Mouse (Mus musculus) kidney, embryonic 15.5 days (tissue): ENCODE data around the gene Clec18a. TPM values are rescaled to one million over a fixed set of nuclear protein-coding genes. Genes with fewer than 3 reads are reported as not detected.
"Not testable (repeated sequence)": the region's sequence is repeated elsewhere in the genome, so short reads cannot be mapped to it uniquely, and the experiment has no call there.

ENCODE experiments used
- ATAC-seq: fragments of 200-750 bp; cut with Nextera tagmentation; replicated peaks from 2 replicates; pipeline ENCODE4 v1.8.0; 2017; ENCODE audit warnings: moderate TSS enrichment; ENCODE audit not compliant: low FRiP score
- H3K27ac ChIP-seq: fragments of 300-500 bp; sonication (generic); 2 replicates; pipeline ENCODE4 v1.5.1; 2015; ENCODE audit warnings: mild to moderate bottlenecking, inconsistent platforms
- H3K27me3 ChIP-seq: fragments of 300-500 bp; sonication (generic); 2 replicates; pipeline ENCODE4 v1.6.1; 2015; ENCODE audit warnings: inconsistent platforms
- H3K36me3 ChIP-seq: fragments of 300-500 bp; sonication (generic); 2 replicates; pipeline ENCODE4 v1.6.1; 2015; ENCODE audit warnings: inconsistent platforms
- H3K4me1 ChIP-seq: fragments of 300-500 bp; sonication (generic); 2 replicates; pipeline ENCODE4 v1.6.1; 2015; ENCODE audit warnings: inconsistent platforms
- H3K4me2 ChIP-seq: fragments of 300-500 bp; sonication (generic); 2 replicates; pipeline ENCODE4 v1.6.1; 2015; ENCODE audit warnings: moderate library complexity, mild to moderate bottlenecking, inconsistent platforms
- H3K4me3 ChIP-seq: fragments of 300-500 bp; sonication (generic); replicated peaks from 2 replicates; pipeline ENCODE4 v1.5.1; 2015; ENCODE audit warnings: mild to moderate bottlenecking, inconsistent platforms
- H3K9ac ChIP-seq: fragments of 300-500 bp; sonication (generic); 2 replicates; pipeline ENCODE4 v1.6.1; 2015; ENCODE audit warnings: mild to moderate bottlenecking, inconsistent platforms
- H3K9me3 ChIP-seq: fragments of 300-500 bp; sonication (generic); replicated peaks from 2 replicates; pipeline ENCODE4 v1.6.1; 2016; ENCODE audit warnings: inconsistent platforms
- WGBS: fragments of 180-500 bp; shearing (Covaris S2); methylation state at CpG from one replicate; pipeline ENCODE4 v1.1.7; 2015; ENCODE audit warnings: mixed read lengths; 5-methylcytosine and 5-hydroxymethylcytosine counted together
- polyA plus RNA-seq: library from polyadenylated mRNA; unstranded; fragments of >200 nt; fragmentation: Nextera tagmentation; extraction: Ambion mirVana; gene quantifications from 2 replicates; pipeline ENCODE4 v1.2.1, GENCODE M21; 2015

The Clec18a gene
- polyA plus RNA-seq, 1 experiment from 2014 or later: 75.0 TPM

DNA sequence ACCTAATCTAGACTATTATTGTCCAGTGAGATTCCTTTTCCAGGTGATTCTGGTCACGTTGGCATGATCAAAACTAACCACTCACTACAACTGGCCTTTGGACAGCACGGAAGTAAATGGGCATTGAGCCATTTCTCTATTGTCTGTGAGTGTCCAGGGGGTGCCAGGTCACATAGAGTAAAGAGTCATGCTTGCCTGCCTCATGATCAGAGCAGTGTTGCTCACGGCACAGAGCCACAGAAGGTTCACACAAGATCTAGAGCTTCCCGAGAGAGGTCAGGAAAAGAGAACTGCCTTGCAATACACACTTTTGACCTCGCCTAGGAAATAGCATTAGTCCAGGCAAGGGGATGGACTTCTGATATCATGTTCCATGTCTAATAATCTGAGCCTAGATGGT lies 12.8 kb downstream of the Clec18a start:
- H3K9ac ChIP-seq: peak overlapping the region; percentile 12; the same call in 1 of the 2 replicates
- H3K36me3 ChIP-seq: 0 out of 2 replicates have a peak, but pooled peaks cover 7% of the 10 kb centered on the region
- peak overlapping the region; percentile 40 for H3K4me3 ChIP-seq
- H3K4me1 ChIP-seq: peaks cover 40% of the 10 kb centered on the region
- H3K9me3 ChIP-seq: no peaks in the 10 kb centered on the region
- peak overlapping the region; percentile 58 for H3K4me2 ChIP-seq
- no peaks in the 10 kb centered on the region for H3K27me3 ChIP-seq
- H3K27ac ChIP-seq: peak overlapping the region; percentile 93
- peak; percentile 55 for ATAC-seq
- WGBS: 35% methylated on average over 5 of the region's 5 CpGs

DNA sequence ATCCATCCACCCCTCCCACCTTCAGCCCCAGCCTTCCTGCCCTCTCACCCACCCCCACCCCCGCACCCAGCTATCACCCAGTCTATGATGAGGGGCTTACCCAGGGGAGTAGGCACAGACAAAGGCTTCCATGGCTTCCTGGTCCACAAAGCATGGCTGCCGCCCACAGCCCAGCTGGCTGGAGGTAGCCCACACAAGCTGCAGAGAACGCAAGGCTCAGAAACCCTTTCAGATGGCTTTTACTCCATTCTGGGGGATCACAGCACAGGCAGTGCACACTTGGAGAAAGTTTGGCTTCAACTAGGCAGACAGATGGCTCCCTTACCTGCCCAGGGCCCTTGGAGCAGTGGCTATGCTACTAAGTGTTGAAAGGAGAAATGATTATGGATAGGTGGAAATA lies 16.3 kb downstream of the Clec18a start:
- no peak for ATAC-seq
- no peak overlapping the region for H3K4me3 ChIP-seq
- H3K9me3 ChIP-seq: no peaks in the 10 kb centered on the region
- H3K9ac ChIP-seq: no peak overlapping the region
- 72% methylated on average over 3 of the region's 3 CpGs for WGBS
- H3K4me2 ChIP-seq: no peak overlapping the region
- peaks cover 30% of the 10 kb centered on the region for H3K4me1 ChIP-seq
- H3K27ac ChIP-seq: no peak overlapping the region
- no peaks in the 10 kb centered on the region for H3K27me3 ChIP-seq
- H3K36me3 ChIP-seq: 0 out of 2 replicates have a peak, but pooled peaks cover 14% of the 10 kb centered on the region

DNA sequence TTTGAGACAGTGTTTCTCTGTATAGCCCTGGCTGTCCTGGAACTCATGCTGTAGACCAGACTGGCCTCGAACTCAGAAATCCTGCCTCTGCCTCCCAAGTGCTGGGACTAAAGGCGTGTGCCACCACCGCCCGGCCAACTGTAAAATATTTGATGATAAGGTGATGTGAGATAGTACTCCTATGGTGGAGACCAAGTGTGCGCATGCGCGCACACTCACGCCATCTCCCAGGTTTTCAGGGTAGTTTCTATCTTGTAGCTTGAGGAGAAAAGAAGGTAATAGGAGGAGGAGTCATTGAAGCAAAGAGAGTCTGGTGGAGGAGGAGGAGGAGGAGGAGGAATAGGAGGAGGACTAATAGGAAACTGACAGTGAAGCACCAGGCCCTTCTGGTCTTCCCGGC lies 23.6 kb downstream of the Clec18a start:
- H3K4me3 ChIP-seq, H3K9me3 ChIP-seq, H3K27me3 ChIP-seq, H3K9ac ChIP-seq, ATAC-seq, H3K36me3 ChIP-seq, H3K27ac ChIP-seq, H3K4me2 ChIP-seq, H3K4me1 ChIP-seq: not testable (repeated sequence)
- 95% methylated on average over 9 of the region's 9 CpGs for WGBS

DNA sequence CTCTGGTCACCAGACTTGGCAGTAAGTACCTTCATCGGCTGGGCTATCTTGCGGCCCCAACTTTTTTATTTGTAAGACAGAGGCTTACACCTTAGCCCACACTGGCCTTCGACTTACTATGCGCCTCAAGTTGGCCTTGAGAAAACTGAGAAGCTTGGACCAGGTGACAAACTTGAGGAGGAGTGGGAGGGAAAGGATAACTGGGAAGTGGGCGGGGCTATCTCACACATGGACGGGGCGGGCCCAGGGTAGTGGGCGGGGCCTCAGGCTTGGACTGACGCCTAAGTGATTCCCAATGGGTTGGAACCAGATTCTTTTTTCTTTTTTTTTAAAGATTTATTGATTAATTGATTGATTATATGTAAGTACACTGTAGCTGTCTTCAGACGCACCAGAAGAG lies 24.8 kb downstream of the Clec18a start:
- no peaks in the 10 kb centered on the region for H3K27me3 ChIP-seq
- no peak overlapping the region for H3K4me2 ChIP-seq
- peaks cover 7% of the 10 kb centered on the region for H3K4me1 ChIP-seq
- no peak overlapping the region for H3K27ac ChIP-seq
- WGBS: 27% methylated on average over 10 of the region's 10 CpGs
- no peak overlapping the region for H3K4me3 ChIP-seq
- no peak overlapping the region for H3K9ac ChIP-seq
- ATAC-seq: no peak
- H3K9me3 ChIP-seq: no peaks in the 10 kb centered on the region
- 0 out of 2 replicates have a peak, but pooled peaks cover 4% of the 10 kb centered on the region for H3K36me3 ChIP-seq

- H3K4me1 ChIP-seq: peaks cover 14% of the 10 kb centered on the region
- H3K27ac ChIP-seq: no peak overlapping the region
- no peak overlapping the region for H3K4me2 ChIP-seq
- no peak overlapping the region for H3K4me3 ChIP-seq
- H3K36me3 ChIP-seq: 0 out of 2 replicates have a peak, but pooled peaks cover 4% of the 10 kb centered on the region
- ATAC-seq: no peak
- H3K27me3 ChIP-seq: no peaks in the 10 kb centered on the region
- WGBS: 67% methylated on average over 4 of the region's 4 CpGs
- no peaks in the 10 kb centered on the region for H3K9me3 ChIP-seq
- H3K9ac ChIP-seq: no peak overlapping the region
Observed at GRCm38 (mm10) chr8:111066308-111066707, 25.9 kb downstream of the Clec18a start.

DNA sequence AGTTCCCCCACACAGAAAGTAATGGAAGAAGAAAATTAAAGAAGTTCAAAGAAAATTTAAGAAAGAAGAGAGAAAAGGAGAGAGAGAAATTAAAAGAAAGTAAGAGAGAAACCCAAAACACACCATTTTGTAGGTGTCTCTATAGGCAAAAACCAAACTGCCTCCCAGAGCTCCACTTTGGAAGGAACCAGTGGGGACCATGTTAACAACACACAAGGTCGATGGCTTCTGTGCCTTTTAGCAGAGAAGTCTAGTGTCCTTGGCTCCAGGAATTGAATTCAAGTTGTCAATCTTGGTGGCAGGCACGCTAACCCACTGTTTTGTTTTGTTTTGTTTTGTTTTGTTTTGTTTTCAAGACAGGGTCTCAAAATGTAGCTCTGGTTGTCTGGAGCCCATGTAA lies 29.3 kb downstream of the Clec18a start:
- H3K4me1 ChIP-seq: peaks cover 34% of the 10 kb centered on the region
- 45% methylated on average over 2 of the region's 2 CpGs for WGBS
- H3K27ac ChIP-seq: 0 out of 2 replicates have a peak overlapping the region, but pooled peaks have one; percentile 18
- H3K9ac ChIP-seq: no peak overlapping the region
- no peaks in the 10 kb centered on the region for H3K27me3 ChIP-seq
- no peaks in the 10 kb centered on the region for H3K9me3 ChIP-seq
- peak overlapping the region; percentile 71 for H3K4me3 ChIP-seq
- H3K4me2 ChIP-seq: peak overlapping the region; percentile 72
- H3K36me3 ChIP-seq: peaks cover 8% of the 10 kb centered on the region
- no peak for ATAC-seq

- ATAC-seq: peak; percentile 73
- peak overlapping the region; percentile 68 for H3K27ac ChIP-seq
- H3K36me3 ChIP-seq: peaks cover 13% of the 10 kb centered on the region
- H3K9me3 ChIP-seq: no peaks in the 10 kb centered on the region
- H3K4me2 ChIP-seq: peak overlapping the region; percentile 72
- H3K9ac ChIP-seq: peak overlapping the region; percentile 53
- H3K4me1 ChIP-seq: peaks cover 41% of the 10 kb centered on the region
- H3K27me3 ChIP-seq: no peaks in the 10 kb centered on the region
- H3K4me3 ChIP-seq: peak overlapping the region; percentile 71
- WGBS: 1% methylated on average over 27 of the region's 27 CpGs
Observed at GRCm38 (mm10) chr8:111062072-111062757, 30.0 kb downstream of the Clec18a start.

GRCm38 (mm10) chr8:111061688-111062071 lies 30.5 kb downstream of the Clec18a start:
- H3K4me2 ChIP-seq: peak overlapping the region; percentile 72
- ATAC-seq: no peak
- H3K36me3 ChIP-seq: peaks cover 13% of the 10 kb centered on the region
- WGBS: 1% methylated on average over 14 of the region's 14 CpGs
- H3K9ac ChIP-seq: peak overlapping the region; percentile 53
- H3K4me3 ChIP-seq: peak overlapping the region; percentile 71
- no peaks in the 10 kb centered on the region for H3K27me3 ChIP-seq
- no peaks in the 10 kb centered on the region for H3K9me3 ChIP-seq
- H3K4me1 ChIP-seq: peaks cover 45% of the 10 kb centered on the region
- peak overlapping the region; percentile 68 for H3K27ac ChIP-seq

- Histone ChIP-seq H3K9ac (no peak overlapping the region), H3K4me2 (no peak overlapping the region), H3K9me3 (no peaks in the 10 kb centered on the region), H3K27ac (peak overlapping the region; percentile 51; the same call in 1 of the 2 replicates), H3K4me3 (no peak overlapping the region), H3K27me3 (no peaks in the 10 kb centered on the region), H3K36me3 (peaks cover 32% of the 10 kb centered on the region), H3K4me1 (peaks cover 45% of the 10 kb centered on the region)
- ATAC-seq: no peak
- WGBS: 58% methylated on average over 2 of the region's 2 CpGs
Observed at GRCm38 (mm10) chr8:111058946-111059572, 33.2 kb downstream of the Clec18a start.

GRCm38 (mm10) chr8:111056691-111057293 lies 35.4 kb downstream of the Clec18a start:
- under 1% methylated on average over 51 of the region's 63 CpGs for WGBS
- no peaks in the 10 kb centered on the region for H3K27me3 ChIP-seq
- peak overlapping the region; percentile 95 for H3K27ac ChIP-seq
- ATAC-seq: peak; percentile 76
- peak overlapping the region; percentile 96 for H3K4me3 ChIP-seq
- peak overlapping the region; percentile 95 for H3K4me2 ChIP-seq
- peaks cover 55% of the 10 kb centered on the region for H3K36me3 ChIP-seq
- peak overlapping the region; percentile 94 for H3K9ac ChIP-seq
- H3K4me1 ChIP-seq: peaks cover 35% of the 10 kb centered on the region
- H3K9me3 ChIP-seq: no peaks in the 10 kb centered on the region

GRCm38 (mm10) chr8:111056158-111056663 lies 36.0 kb downstream of the Clec18a start, which contains the start of gene Exosc6:
TSS of gene Exosc6 (plus strand) at chr8:111056339.
- Histone ChIP-seq H3K9me3 (no peaks in the 10 kb centered on the region), H3K9ac (peak within 1 kb of the TSS; percentile 94), H3K27me3 (no peaks in the 10 kb centered on the region), H3K4me2 (peak within 1 kb of the TSS; percentile 95), H3K4me3 (peak within 1 kb of the TSS; percentile 96), H3K4me1 (peaks cover 30% of the 10 kb centered on the region), H3K27ac (peak within 1 kb of the TSS; percentile 95), H3K36me3 (peaks cover 60% of the 10 kb centered on the region)
- peak; percentile 93 for ATAC-seq
- under 1% methylated on average over 67 of the region's 68 CpGs for WGBS

- no peak for ATAC-seq
- Histone ChIP-seq H3K9me3 (no peaks in the 10 kb centered on the region), H3K4me3 (peak overlapping the region; percentile 96), H3K9ac (peak overlapping the region; percentile 94; the same call in 1 of the 2 replicates), H3K27ac (peak overlapping the region; percentile 95; the same call in 1 of the 2 replicates), H3K36me3 (peaks cover 66% of the 10 kb centered on the region), H3K4me1 (peaks cover 24% of the 10 kb centered on the region), H3K27me3 (no peaks in the 10 kb centered on the region), H3K4me2 (peak overlapping the region; percentile 95; the same call in 1 of the 2 replicates)
- 68% methylated on average over 2 of the region's 2 CpGs for WGBS
Observed at GRCm38 (mm10) chr8:111055661-111056060, 36.6 kb downstream of the Clec18a start.
